Mouse (Mus musculus): ENCODE results near the gene Sall1. TPM values are rescaled to one million over a fixed set of nuclear protein-coding genes. Genes with fewer than 3 reads are reported as not detected.

Sall1 gene
- polyA plus RNA-seq, 1 experiment from 2014 or later: 8.1 TPM

Small RNA genes within 50 kb of the gene (microRNA-seq; reads per million reads assigned to microRNA genes)
- gene Mir8110: not detected

Data from hindbrain, embryonic 15.5 days (tissue).